Mouse (Mus musculus): ENCODE measurements around the gene Pla2g6. TPM values are rescaled to one million over a fixed set of nuclear protein-coding genes. Genes with fewer than 3 reads are reported as not detected.

Gene Pla2g6
- total RNA-seq, 4 experiments from 2014 or later, result 17.3 to 22.2 (median 18.0) TPM

DNA sequence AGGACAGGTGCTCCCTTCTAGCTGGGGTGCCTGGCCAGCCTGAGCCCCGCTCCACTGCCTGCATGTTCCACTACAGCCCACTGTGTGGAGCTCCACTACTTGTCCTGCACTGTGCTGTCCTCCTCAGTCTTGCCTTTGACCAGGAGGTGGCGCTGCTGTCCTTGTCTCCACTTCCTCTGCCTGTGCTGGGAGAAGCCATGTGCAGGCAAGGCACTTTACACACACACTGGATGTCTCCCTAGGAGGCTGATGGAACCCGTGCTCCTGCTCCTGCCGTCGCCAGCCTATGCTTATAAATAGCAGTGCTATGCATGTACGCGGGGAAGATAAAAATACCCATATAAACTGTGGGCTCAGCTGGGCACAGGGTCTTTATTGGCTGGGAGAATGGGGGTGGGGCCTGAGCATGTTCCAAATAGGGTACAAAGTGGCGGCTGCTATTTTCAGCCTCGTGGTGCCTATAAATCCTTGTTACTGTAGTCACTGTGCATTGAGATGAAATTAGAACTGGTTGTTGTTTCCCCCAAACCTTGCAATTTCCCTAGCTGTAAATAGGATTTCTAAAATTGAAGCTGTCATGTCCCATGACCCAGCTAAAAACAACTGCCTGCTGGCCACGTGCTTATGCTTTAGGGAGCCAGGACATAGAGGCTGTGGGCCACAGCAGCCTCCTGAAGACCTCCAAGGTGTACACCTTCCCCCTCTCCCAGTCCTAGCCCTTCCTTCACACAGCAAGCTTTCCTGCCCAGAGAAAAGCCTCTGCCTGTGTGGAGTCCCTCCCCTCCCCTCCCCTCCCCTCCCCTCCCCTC lies 84.8 kb downstream of the Pla2g6 start:
- peak; percentile 95 to 97 for DNase-seq (ENCODE audit: low spot score in 2 of 2)

DNA sequence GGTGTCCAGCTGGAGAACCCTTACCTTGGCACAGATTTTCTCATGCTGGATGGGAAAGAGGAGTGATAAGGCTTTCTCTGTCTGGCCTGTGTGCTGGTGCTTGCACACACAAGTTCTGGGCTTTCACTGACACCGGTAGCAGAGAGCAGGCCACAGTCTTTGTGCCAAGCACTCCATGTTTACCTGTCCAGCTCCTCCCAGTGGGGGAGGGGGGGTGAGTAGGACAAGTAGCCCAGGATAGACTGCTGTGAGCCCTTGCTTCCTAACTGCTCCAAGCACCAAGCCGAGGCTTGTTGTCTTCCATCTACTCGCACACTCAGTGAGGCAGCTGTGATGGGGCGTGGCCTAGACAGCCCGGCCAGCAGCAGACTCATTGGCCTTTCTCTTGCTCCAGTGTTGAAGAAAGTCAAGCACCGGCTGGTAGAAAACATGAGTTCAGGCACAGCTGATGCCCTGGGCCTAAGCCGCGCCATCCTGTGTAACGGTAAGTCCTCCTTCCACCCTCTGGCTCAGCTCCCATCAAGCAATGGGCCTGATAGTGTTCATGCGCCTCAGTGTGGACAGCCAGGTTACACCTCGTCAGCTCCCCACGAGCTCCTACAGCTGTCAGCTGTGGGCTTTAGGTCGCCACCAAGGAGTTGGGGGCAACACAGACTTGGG lies 85.5 kb downstream of the Pla2g6 start:
- DNase-seq (ENCODE audit: low spot score in 2 of 2), result no peak

DNA sequence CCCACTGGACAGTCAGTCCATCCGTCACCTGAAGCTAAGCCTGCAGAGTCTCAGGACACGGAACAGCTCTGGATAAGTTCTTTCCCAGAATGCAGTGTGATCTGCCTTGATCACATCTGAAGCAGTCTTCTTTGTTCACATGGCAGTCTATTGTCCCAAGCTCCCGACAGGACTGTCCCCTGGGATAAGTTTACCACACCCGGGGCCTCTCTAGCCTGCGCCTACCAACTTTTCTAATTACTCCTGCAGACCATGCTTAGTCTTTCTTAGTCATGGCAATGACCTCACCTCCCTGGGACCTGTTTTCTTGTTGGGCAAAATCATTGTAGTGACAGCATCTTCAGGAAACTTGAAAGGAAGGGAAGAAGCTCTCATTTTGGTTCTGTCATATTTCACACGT lies 90.2 kb downstream of the Pla2g6 start:
- no peak for DNase-seq (ENCODE audit: low spot score in 2 of 2)

Small RNAs within 50 kb of the gene (microRNA-seq; reads per million reads assigned to microRNA genes)
- gene Mir1943, result 5.8 reads per million

Other genes starting within 250 kb of the Pla2g6 start
- 10 to 100 TPM in 3 of 4 experiments, 1 to 10 TPM in 1; 9.8 to 12.6 (median 11.2) TPM for gene Micall1, start 219.5 kb downstream of the Pla2g6 start, total RNA-seq (2022)
- gene Polr2f, start 187.4 kb downstream of the Pla2g6 start, total RNA-seq (2022), result 10 to 100 TPM; 57.8 to 75.3 (median 70.3) TPM
- gene 1700088E04Rik, start 187.1 kb downstream of the Pla2g6 start, total RNA-seq (2022), result 1 to 10 TPM in 1 of 4 experiments, under 1 TPM in 3; 0.36 to 1.5 (median 0.80) TPM
- under 1 TPM; 0.19 to 0.72 (median 0.64) TPM for gene Sox10, start 163.2 kb downstream of the Pla2g6 start, total RNA-seq (2022)
- 10 to 100 TPM; 30.0 to 34.8 (median 32.4) TPM for gene Pick1, start 99.2 kb downstream of the Pla2g6 start, total RNA-seq (2022)
- gene Gm49486, start 99.0 kb downstream of the Pla2g6 start, total RNA-seq (2022), result under 1 TPM; 0.24 to 0.72 (median 0.36) TPM
- gene Slc16a8, start 73.6 kb downstream of the Pla2g6 start, total RNA-seq (2022), result under 1 TPM; 0.15 to 0.85 (median 0.16) TPM
- 1 to 10 TPM; 2.6 to 6.1 (median 3.5) TPM for gene Baiap2l2, start 42.9 kb downstream of the Pla2g6 start, total RNA-seq (2022)
- 1 to 10 TPM; 2.4 to 6.3 (median 4.3) TPM for gene Maff, start 18.2 kb upstream of the Pla2g6 start, total RNA-seq (2022)
- 10 to 100 TPM; 18.6 to 28.1 (median 21.8) TPM for gene Tmem184b, start 75.2 kb upstream of the Pla2g6 start, total RNA-seq (2022)
- gene Csnk1e, start 127.2 kb upstream of the Pla2g6 start, total RNA-seq (2022), result 10 to 100 TPM; 54.1 to 61.3 (median 59.2) TPM
- under 1 TPM in 1 of 4 experiments, not detected in 3; 0.19 TPM for gene Kcnj4, start 176.9 kb upstream of the Pla2g6 start, total RNA-seq (2022)
- gene Kdelr3, start 188.0 kb upstream of the Pla2g6 start, total RNA-seq (2022), result 1 to 10 TPM in 2 of 4 experiments, under 1 TPM in 2; 0.80 to 1.2 (median 1.0) TPM
- 10 to 100 TPM; 40.2 to 59.7 (median 49.7) TPM for gene Ddx17, start 218.4 kb upstream of the Pla2g6 start, total RNA-seq (2022)

Data from gastrocnemius, adult 8-10 months (tissue).